Mouse (Mus musculus) forebrain, embryonic 13.5 days (tissue): ENCODE results near the gene Shroom3. TPM values are rescaled to one million over a fixed set of nuclear protein-coding genes. Genes with fewer than 3 reads are reported as not detected.

ENCODE experiments used
- ATAC-seq: fragments of 200-750 bp; cut with Nextera tagmentation; 2 replicates; pipeline ENCODE4 v1.8.0; 2017
- H3K27ac ChIP-seq: fragments of 300-500 bp; sonication (generic); 2 replicates; pipeline ENCODE4 v1.5.1; 2015; ENCODE audit warnings: inconsistent platforms, mild to moderate bottlenecking, moderate library complexity
- H3K27me3 ChIP-seq: fragments of 300-500 bp; sonication (generic); 2 replicates; pipeline ENCODE4 v1.6.1; 2015; ENCODE audit warnings: mild to moderate bottlenecking, inconsistent platforms
- H3K36me3 ChIP-seq: fragments of 300-500 bp; sonication (generic); 2 replicates; pipeline ENCODE4 v1.6.1; 2015; ENCODE audit warnings: mild to moderate bottlenecking, inconsistent platforms; ENCODE audit not compliant: poor library complexity, severe bottlenecking
- H3K4me1 ChIP-seq: fragments of 300-500 bp; sonication (generic); 2 replicates; pipeline ENCODE4 v1.6.1; 2015; ENCODE audit warnings: inconsistent platforms
- H3K4me2 ChIP-seq: fragments of 300-500 bp; sonication (generic); 2 replicates; pipeline ENCODE4 v1.6.1; 2015; ENCODE audit warnings: inconsistent platforms, mild to moderate bottlenecking, moderate library complexity
- H3K4me3 ChIP-seq: fragments of 300-500 bp; sonication (generic); 2 replicates; pipeline ENCODE4 v1.5.1; 2015; ENCODE audit warnings: mild to moderate bottlenecking, inconsistent platforms
- H3K9ac ChIP-seq: fragments of 300-500 bp; sonication (generic); 2 replicates; pipeline ENCODE4 v1.6.1; 2015; ENCODE audit warnings: mild to moderate bottlenecking, inconsistent platforms
- H3K9me3 ChIP-seq: fragments of 300-500 bp; sonication (generic); replicated peaks from 2 replicates; pipeline ENCODE4 v1.6.1; 2016; ENCODE audit warnings: inconsistent platforms
- WGBS: fragments of 180-500 bp; shearing (Covaris S2); methylation state at CpG from one replicate; pipeline ENCODE4 v1.1.7; 2015; 5-methylcytosine and 5-hydroxymethylcytosine counted together
- polyA plus RNA-seq: library from polyadenylated mRNA; unstranded; fragments of >200 nt; fragmentation: Nextera tagmentation; extraction: Ambion mirVana; gene quantifications from 2 replicates; pipeline ENCODE4 v1.2.1, GENCODE M21; 2015

The Shroom3 gene
- polyA plus RNA-seq, 1 experiment from 2014 or later: 3.7 TPM

DNA sequence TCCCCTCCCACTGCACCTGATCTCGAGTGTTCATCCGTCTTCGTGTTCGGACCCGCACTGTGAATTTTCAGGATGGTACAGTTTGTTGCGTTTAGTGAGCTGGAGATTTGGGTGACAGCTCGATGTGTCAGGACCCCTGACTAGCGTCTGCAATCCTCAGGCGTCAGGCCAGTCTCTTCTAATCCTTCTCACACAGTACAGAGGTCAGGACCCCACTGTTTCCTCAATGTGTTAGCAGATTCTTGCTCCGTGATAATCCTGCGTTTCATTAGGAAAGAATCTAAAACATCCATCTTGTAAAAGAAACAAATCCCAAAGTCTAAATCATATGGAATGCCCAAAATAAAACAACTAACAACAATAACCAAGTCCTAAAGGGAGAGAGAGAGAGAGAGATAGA, 18.5 kb downstream of the Shroom3 start:
- H3K4me1 ChIP-seq: peaks cover 45% of the 10 kb centered on the region
- H3K27me3 ChIP-seq: no peaks in the 10 kb centered on the region
- WGBS: 55% methylated on average over 11 of the region's 11 CpGs
- H3K9ac ChIP-seq: no peak overlapping the region
- H3K9me3 ChIP-seq: no peaks in the 10 kb centered on the region
- H3K4me3 ChIP-seq: no peak overlapping the region
- no peak overlapping the region for H3K27ac ChIP-seq
- H3K4me2 ChIP-seq: no peak overlapping the region
- no peak for ATAC-seq
- H3K36me3 ChIP-seq: no peaks in the 10 kb centered on the region

DNA sequence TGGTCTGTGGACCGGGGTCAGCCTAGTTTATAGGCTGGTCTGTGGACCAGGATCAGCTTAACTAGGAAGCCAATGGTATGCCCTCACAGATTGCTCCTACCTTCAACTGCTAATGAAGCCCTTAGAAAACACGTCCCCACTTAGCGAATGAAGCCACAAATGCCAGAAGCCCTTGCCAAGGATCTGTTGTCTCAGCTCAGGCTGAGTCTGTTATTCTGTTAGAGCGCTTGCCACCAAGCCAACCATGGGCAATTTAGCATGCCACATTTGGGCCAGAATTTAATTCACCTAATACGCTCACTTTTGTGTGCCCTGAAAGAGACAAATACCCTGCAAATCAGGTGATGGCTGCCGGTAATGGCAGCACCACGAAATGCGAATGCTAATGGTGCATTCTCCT, 20.4 kb downstream of the Shroom3 start:
- H3K4me2 ChIP-seq: no peak overlapping the region
- H3K27ac ChIP-seq: peak overlapping the region; percentile 54
- no peaks in the 10 kb centered on the region for H3K27me3 ChIP-seq
- peaks cover 52% of the 10 kb centered on the region for H3K4me1 ChIP-seq
- no peaks in the 10 kb centered on the region for H3K9me3 ChIP-seq
- no peak overlapping the region for H3K4me3 ChIP-seq
- H3K36me3 ChIP-seq: no peaks in the 10 kb centered on the region
- no peak overlapping the region for H3K9ac ChIP-seq
- WGBS: 54% methylated on average over 8 of the region's 8 CpGs
- ATAC-seq: peak; percentile 46

DNA sequence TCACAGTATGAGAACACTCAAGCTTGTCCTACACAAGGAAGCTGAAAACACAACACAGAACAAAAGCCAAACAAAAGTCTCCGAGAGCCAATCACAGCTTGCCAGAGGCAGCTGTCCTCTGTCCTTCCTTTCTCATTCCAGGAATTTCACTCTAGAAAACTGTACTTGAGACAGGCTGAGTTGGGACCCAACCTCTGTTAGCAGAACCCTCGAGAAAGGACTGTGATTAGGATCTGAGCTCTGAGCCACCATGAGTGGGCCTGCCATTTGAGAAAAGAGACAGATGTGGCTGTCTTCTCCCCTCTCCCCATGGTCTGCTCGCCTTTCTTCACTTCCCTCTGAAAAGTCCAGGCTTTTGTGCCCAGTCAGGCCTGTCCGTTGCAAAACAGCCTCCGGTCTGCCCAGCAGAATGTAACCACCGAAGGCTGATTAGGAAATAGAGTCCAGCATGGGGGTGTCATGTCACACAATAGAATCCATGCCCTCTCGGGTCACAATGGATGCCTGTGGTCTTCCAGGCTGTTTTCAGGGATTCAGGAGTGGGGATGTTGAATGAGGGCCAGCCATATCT, 24.8 kb downstream of the Shroom3 start:
- Histone ChIP-seq H3K36me3 (no peaks in the 10 kb centered on the region), H3K9me3 (no peaks in the 10 kb centered on the region), H3K4me2 (no peak overlapping the region), H3K27ac (peak overlapping the region; percentile 35), H3K4me1 (peaks cover 45% of the 10 kb centered on the region), H3K9ac (no peak overlapping the region), H3K27me3 (no peaks in the 10 kb centered on the region), H3K4me3 (no peak overlapping the region)
- whole genome bisulfite sequencing: 25% methylated on average over 7 of the region's 7 CpGs
- no peak for ATAC-seq

DNA sequence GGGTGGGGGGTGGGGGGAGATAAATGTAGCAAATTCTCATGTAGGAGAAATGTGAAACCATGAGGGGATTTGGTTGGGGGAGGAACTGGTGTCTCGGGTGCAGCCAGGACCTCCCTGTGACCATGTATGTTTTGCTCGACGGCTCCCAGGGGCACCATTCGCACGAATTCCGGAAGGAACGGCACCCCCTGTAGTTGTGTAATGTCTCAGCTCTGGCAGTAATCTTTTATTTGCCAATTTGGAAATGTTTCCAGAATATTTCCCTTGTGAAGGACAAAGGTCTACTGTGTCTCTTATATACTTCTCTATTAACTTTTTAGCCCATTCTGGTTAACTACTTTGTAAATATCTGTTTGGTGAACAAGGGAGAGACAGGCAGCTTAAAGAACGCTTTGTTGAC, 27.5 kb downstream of the Shroom3 start:
- no peaks in the 10 kb centered on the region for H3K9me3 ChIP-seq
- no peak overlapping the region for H3K9ac ChIP-seq
- no peaks in the 10 kb centered on the region for H3K36me3 ChIP-seq
- H3K27me3 ChIP-seq: no peaks in the 10 kb centered on the region
- H3K27ac ChIP-seq: no peak overlapping the region
- H3K4me2 ChIP-seq: no peak overlapping the region
- no peak for ATAC-seq
- WGBS: 88% methylated on average over 8 of the region's 8 CpGs
- peaks cover 44% of the 10 kb centered on the region for H3K4me1 ChIP-seq
- no peak overlapping the region for H3K4me3 ChIP-seq

DNA sequence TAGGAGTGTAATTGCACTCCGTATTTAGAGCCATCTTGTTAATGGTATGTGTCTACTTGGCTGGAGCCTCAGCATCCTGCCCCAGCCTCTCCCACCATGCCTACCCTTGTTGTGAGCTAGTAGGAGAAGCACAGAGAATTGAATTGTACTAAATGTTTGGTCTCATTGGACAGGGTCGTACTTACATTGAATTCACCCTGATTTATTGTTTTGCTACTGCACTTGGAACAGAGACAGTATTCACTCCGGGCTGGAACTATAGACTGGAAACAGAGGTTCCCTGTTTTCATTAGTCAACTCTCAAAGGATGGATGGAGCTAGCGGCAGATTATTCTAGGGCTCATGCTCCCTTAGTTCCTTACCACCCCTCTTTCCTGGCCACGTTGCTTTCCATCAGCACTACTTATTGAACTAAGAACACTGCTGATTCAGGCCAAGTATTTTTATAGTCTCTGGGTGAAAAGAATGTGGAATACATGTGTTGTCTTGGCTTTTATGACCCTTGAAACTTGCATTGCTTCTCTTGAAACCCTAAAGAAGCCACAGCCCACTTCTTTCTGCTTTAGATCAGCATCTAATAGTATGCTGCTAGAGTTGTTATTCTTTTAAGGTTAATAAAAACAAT, 28.5 kb downstream of the Shroom3 start:
- Histone ChIP-seq H3K4me2 (no peak overlapping the region), H3K4me1 (peaks cover 38% of the 10 kb centered on the region), H3K4me3 (no peak overlapping the region), H3K27ac (no peak overlapping the region), H3K27me3 (no peaks in the 10 kb centered on the region), H3K36me3 (no peaks in the 10 kb centered on the region), H3K9ac (no peak overlapping the region), H3K9me3 (no peaks in the 10 kb centered on the region)
- 55% methylated on average over 5 of the region's 5 CpGs for WGBS
- ATAC-seq: no peak

DNA sequence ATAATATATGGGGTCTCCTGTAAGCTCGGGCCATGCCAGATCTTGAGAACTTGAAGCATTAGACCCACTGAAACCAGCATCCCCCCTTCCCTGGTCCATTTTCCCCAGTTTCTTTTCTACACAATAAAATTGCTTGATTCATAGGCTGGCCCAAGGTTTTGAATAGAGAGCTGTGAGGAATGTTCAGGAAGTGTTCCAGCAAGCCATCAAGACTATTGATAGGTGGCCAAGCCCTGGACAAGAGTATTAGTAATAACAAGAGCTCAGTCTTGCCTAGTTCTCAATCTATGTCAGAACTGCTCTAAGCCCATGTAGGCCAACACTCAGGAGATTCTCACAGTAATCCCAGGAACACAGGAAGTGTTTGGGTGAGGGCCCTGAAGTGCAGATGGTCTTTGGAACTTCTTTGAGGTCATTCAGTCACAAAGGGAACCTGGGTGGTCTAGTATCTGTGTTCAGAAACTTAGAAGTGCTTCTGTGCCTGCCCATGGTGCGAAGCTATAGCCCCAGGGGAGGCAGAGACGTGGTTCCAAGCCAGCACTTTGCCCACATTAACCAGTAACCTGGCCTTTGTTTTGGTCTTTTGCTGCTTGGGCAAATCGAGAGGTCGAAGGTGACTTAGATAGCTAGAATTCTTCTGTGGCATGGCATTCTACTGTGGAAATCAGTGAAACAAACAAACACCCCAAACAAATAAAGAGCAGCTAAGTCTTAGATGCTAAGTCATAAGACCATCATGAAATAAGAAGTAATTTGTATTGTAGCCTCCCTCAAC, 29.6 kb downstream of the Shroom3 start:
- WGBS: 79% methylated on average over 5 of the region's 5 CpGs
- no peaks in the 10 kb centered on the region for H3K9me3 ChIP-seq
- no peak for ATAC-seq

DNA sequence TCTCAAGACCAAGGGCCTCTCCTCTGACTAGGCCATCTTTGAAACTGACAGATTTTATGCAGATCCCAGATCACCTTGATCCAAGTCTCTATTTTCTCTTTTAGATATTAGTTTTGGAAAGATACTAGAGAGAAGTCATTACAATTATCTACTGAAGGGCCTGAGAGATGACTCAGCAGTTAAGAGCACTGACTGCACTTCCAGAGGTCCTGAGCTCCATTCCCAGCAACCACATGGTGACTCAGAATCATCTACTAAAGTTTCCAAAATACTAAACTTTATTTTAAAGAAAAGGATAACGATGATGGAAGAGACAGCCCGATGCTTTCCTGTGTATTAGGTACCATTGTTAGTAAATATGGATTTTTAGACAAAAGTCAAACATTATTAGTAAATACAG, 31.7 kb downstream of the Shroom3 start:
- no peak overlapping the region for H3K27ac ChIP-seq
- H3K9ac ChIP-seq: no peak overlapping the region
- no peaks in the 10 kb centered on the region for H3K36me3 ChIP-seq
- H3K4me1 ChIP-seq: peaks cover 18% of the 10 kb centered on the region
- H3K4me2 ChIP-seq: no peak overlapping the region
- no peaks in the 10 kb centered on the region for H3K27me3 ChIP-seq
- H3K9me3 ChIP-seq: no peaks in the 10 kb centered on the region
- ATAC-seq: no peak
- no peak overlapping the region for H3K4me3 ChIP-seq
- WGBS: 93% methylated on average over 2 of the region's 2 CpGs

More for the DNA sequence above, 29.6 kb downstream of the Shroom3 start:
- H3K4me3 ChIP-seq: no peak overlapping the region
- H3K27ac ChIP-seq: no peak overlapping the region
- H3K4me2 ChIP-seq: no peak overlapping the region
- H3K27me3 ChIP-seq: no peaks in the 10 kb centered on the region
- peaks cover 30% of the 10 kb centered on the region for H3K4me1 ChIP-seq
- H3K36me3 ChIP-seq: no peaks in the 10 kb centered on the region
- no peak overlapping the region for H3K9ac ChIP-seq

DNA sequence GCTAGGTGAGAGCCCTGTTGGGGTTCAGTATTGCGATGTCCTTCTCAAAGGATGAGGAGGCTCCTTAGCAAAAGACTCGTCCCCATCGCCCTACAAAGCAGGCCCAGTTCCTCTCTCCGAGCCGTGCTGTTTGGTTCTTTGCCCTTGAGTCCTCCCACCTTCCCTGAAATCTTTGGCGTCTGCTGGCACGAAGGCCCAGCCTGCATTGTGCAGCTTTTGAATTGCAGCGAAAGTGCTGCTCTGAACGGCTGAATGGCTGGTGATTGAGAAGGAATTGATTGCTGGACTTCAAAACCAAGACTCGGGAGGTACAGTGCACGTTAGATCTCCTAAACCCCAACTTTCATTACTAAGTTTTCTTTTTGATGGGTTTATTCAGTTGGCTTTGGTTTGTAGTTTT, 32.1 kb downstream of the Shroom3 start:
- WGBS: 17% methylated on average over 11 of the region's 11 CpGs

DNA sequence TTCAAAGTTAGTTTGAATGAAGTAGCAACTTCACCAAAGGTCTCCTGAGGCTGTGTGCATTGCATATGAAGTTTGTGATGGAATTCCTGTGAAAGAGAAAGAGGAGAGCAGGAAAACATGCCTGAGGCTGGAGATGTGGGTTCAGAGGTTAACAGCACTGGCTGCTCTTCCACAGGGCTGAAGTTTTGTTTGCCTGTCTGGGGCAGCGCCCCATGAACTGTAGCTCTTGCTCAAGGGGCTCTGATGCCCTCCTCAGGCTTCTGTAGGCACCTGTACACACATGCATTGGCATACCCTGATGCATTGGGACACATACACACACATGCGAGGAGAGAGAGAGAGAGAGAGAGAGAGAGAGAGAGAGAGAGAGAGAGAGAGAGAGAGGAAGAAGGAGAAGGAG, 32.7 kb downstream of the Shroom3 start:
- Histone ChIP-seq H3K9ac (no peak overlapping the region), H3K4me2 (no peak overlapping the region), H3K9me3 (no peaks in the 10 kb centered on the region), H3K36me3 (no peaks in the 10 kb centered on the region), H3K27me3 (no peaks in the 10 kb centered on the region), H3K4me1 (peaks cover 18% of the 10 kb centered on the region), H3K27ac (no peak overlapping the region), H3K4me3 (no peak overlapping the region)
- no peak for ATAC-seq
- 89% methylated on average over 2 of the region's 2 CpGs for WGBS

More for the DNA sequence above, 32.1 kb downstream of the Shroom3 start:
- H3K27ac ChIP-seq: 0 out of 2 replicates have a peak overlapping the region, but pooled peaks have one; percentile 51
- H3K4me1 ChIP-seq: peaks cover 18% of the 10 kb centered on the region
- H3K9ac ChIP-seq: no peak overlapping the region
- H3K4me2 ChIP-seq: no peak overlapping the region
- no peaks in the 10 kb centered on the region for H3K36me3 ChIP-seq
- no peak for ATAC-seq
- no peak overlapping the region for H3K4me3 ChIP-seq
- H3K27me3 ChIP-seq: no peaks in the 10 kb centered on the region
- no peaks in the 10 kb centered on the region for H3K9me3 ChIP-seq

DNA sequence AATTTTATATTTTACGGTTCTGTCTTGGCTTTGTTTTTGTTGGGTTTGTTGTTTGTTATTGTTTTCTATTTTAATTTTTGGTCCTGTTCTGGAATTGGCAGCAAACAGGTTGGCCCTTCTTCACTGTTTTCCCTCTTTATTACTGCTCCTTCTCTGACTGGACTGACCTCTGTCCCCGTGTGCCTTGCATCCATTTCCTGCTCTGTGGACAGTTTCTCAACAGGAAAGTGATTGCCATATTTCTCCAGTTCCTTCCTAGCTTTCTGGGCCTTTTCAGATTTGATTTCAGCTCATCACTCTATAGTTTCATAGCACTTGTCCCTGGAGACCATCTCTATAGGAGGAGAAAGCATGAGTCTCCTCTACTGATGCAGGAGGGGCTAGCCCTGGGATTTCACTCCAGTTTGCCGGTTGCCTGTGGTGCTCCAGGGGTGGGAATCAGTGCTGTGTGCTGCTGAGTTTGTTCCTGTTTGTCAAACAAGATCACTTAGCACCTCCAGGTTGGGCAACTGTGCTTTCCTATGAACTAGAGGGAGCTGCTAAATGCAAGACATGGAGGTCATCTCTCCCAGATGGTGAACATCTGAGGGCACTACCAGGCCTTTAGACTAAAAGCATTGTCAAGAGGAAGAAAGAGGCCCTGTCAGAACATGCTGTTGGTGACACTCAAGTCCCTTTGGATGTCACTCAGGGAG, 34.6 kb downstream of the Shroom3 start:
- ATAC-seq: no peak
- Histone ChIP-seq H3K4me1 (peaks cover 11% of the 10 kb centered on the region), H3K4me2 (no peak overlapping the region), H3K36me3 (no peaks in the 10 kb centered on the region), H3K9me3 (no peaks in the 10 kb centered on the region), H3K27me3 (no peaks in the 10 kb centered on the region), H3K9ac (no peak overlapping the region), H3K27ac (no peak overlapping the region), H3K4me3 (no peak overlapping the region)
- WGBS: 82% methylated on average over 3 of the region's 3 CpGs

DNA sequence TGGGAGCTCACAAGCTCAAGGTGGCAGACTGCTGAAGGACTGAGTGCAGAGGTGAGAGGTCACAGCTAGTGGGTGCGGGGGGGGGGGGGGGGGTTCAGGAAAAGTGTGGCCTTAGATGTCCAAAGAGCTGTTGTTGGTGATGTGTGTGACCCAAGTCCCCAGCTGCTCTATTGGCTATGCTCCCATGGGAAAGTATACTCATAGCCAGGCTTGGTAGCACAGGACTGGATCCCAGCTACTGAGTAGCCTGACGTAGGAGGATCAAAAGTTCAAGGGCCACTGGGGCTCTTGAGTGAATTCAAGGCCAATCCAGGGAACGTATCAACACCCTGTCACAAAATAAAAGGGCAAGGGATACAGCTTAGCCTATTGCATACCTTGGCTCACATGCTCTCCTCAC, 35.6 kb downstream of the Shroom3 start:
- no peak overlapping the region for H3K4me2 ChIP-seq
- no peak overlapping the region for H3K9ac ChIP-seq
- ATAC-seq: no peak
- H3K27ac ChIP-seq: no peak overlapping the region
- no peak overlapping the region for H3K4me3 ChIP-seq
- H3K4me1 ChIP-seq: peaks cover 11% of the 10 kb centered on the region
- H3K36me3 ChIP-seq: no peaks in the 10 kb centered on the region
- no peaks in the 10 kb centered on the region for H3K9me3 ChIP-seq
- H3K27me3 ChIP-seq: no peaks in the 10 kb centered on the region
- 90% methylated on average over 3 of the region's 3 CpGs for WGBS

DNA sequence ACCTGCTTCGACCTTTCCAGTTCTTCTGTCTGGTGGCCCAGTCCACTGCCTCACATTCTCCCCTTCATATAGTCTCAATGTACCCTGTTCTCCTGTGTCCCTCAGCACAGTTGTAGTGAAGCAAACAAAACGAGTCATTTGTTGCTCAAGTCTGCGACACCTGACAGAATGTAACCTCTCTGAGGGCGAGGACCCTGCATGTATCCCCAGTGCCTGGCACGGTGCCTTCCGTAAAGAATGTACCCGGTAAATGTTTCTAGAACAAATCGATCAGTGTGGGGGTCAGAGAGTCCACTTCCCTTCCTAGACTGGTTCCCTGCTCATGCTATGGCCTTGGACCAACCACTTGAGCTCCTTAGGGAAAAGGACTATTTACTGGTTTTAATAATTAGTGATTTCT, 38.4 kb downstream of the Shroom3 start:
- H3K36me3 ChIP-seq: no peaks in the 10 kb centered on the region
- no peaks in the 10 kb centered on the region for H3K4me1 ChIP-seq
- H3K4me3 ChIP-seq: no peak overlapping the region
- no peaks in the 10 kb centered on the region for H3K9me3 ChIP-seq
- no peak overlapping the region for H3K9ac ChIP-seq
- H3K4me2 ChIP-seq: no peak overlapping the region
- no peak for ATAC-seq
- H3K27ac ChIP-seq: no peak overlapping the region
- no peaks in the 10 kb centered on the region for H3K27me3 ChIP-seq
- WGBS: 91% methylated on average over 8 of the region's 8 CpGs
